Mouse (Mus musculus) limb, embryonic 10.5 days (tissue): ENCODE data around the gene Cyp1a2. TPM values are rescaled to one million over a fixed set of nuclear protein-coding genes. Genes with fewer than 3 reads are reported as not detected.

ENCODE experiments used
- DNase-seq: peaks from one replicate; pipeline ENCODE4 v3.0.0-alpha.2; 2017; ENCODE audit warnings: low spot score
- H3K27ac ChIP-seq: fragments of 300-500 bp; sonication (generic); 2 replicates; pipeline ENCODE4 v1.5.1; 2016; ENCODE audit warnings: mild to moderate bottlenecking
- H3K27me3 ChIP-seq: fragments of 300-500 bp; sonication (generic); 2 replicates; pipeline ENCODE4 v1.6.1; 2016; ENCODE audit warnings: low read depth, mild to moderate bottlenecking; ENCODE audit not compliant: poor library complexity, severe bottlenecking
- H3K36me3 ChIP-seq: fragments of 300-500 bp; sonication (generic); 2 replicates; pipeline ENCODE4 v1.6.1; 2016; ENCODE audit warnings: mild to moderate bottlenecking, moderate library complexity
- H3K4me1 ChIP-seq: fragments of 300-500 bp; sonication (generic); 2 replicates; pipeline ENCODE4 v1.6.1; 2016
- H3K4me3 ChIP-seq: fragments of 300-500 bp; sonication (generic); 2 replicates; pipeline ENCODE4 v1.5.1; 2016; ENCODE audit warnings: mild to moderate bottlenecking, moderate library complexity
- H3K9me3 ChIP-seq: fragments of 300-500 bp; sonication (generic); replicated peaks from 2 replicates; pipeline ENCODE4 v1.6.1; 2016; ENCODE audit warnings: mild to moderate bottlenecking
- WGBS: fragments of 180-500 bp; shearing (Covaris S2); methylation state at CpG from one replicate; pipeline ENCODE4 v1.1.7; 2016; 5-methylcytosine and 5-hydroxymethylcytosine counted together
- polyA plus RNA-seq: library from polyadenylated mRNA; unstranded; fragments of >200 nt; fragmentation: Nextera tagmentation; extraction: Ambion mirVana; gene quantifications from 2 replicates; pipeline ENCODE4 v1.2.1, GENCODE M21; 2016

Gene Cyp1a2
- polyA plus RNA-seq, 1 experiment from 2014 or later = not detected

- peaks cover 33% of the 10 kb centered on the region for H3K4me1 ChIP-seq
- no peak for DNase-seq
- H3K27me3 ChIP-seq = peaks cover 27% of the 10 kb centered on the region
- H3K9me3 ChIP-seq = no peaks in the 10 kb centered on the region
- 41% methylated on average over 3 of the region's 3 CpGs for WGBS
- H3K27ac ChIP-seq = no peak overlapping the region; the same call in 1 of the 2 replicates
- no peaks in the 10 kb centered on the region for H3K36me3 ChIP-seq
- no peak overlapping the region for H3K4me3 ChIP-seq
These were observed 30.6 kb downstream of the Cyp1a2 start for GRCm38 (mm10) chr9:57652855-57653254.

- Histone ChIP-seq H3K27me3 (peaks cover 27% of the 10 kb centered on the region), H3K4me1 (peaks cover 33% of the 10 kb centered on the region)
These were observed 31.2 kb downstream of the Cyp1a2 start for GRCm38 (mm10) chr9:57652351-57652750.

GRCm38 (mm10) chr9:57650786-57651311 lies 32.7 kb downstream of the Cyp1a2 start:
- no peak overlapping the region for H3K4me3 ChIP-seq
- 11% methylated on average over 6 of the region's 6 CpGs for WGBS
- peaks cover 34% of the 10 kb centered on the region for H3K4me1 ChIP-seq

More at GRCm38 (mm10) chr9:57652351-57652750, 31.2 kb downstream of the Cyp1a2 start:
- WGBS = 77% methylated on average over 9 of the region's 9 CpGs
- Histone ChIP-seq H3K27ac (no peak overlapping the region), H3K4me3 (no peak overlapping the region), H3K36me3 (no peaks in the 10 kb centered on the region), H3K9me3 (no peaks in the 10 kb centered on the region)
- DNase-seq = no peak

GRCm38 (mm10) chr9:57650130-57650785 lies 33.2 kb downstream of the Cyp1a2 start:
- H3K4me3 ChIP-seq = no peak overlapping the region
- WGBS = 90% methylated on average over 6 of the region's 6 CpGs

More at GRCm38 (mm10) chr9:57650786-57651311, 32.7 kb downstream of the Cyp1a2 start:
- no peaks in the 10 kb centered on the region for H3K9me3 ChIP-seq
- no peak for DNase-seq
- H3K36me3 ChIP-seq = no peaks in the 10 kb centered on the region
- H3K27ac ChIP-seq = peak overlapping the region; percentile 61
- peaks cover 27% of the 10 kb centered on the region for H3K27me3 ChIP-seq

GRCm38 (mm10) chr9:57647286-57648108 lies 36.0 kb downstream of the Cyp1a2 start:
- DNase-seq = no peak
- WGBS = 73% methylated on average over 4 of the region's 4 CpGs
- Histone ChIP-seq H3K36me3 (peaks cover 11% of the 10 kb centered on the region), H3K4me1 (peaks cover 54% of the 10 kb centered on the region), H3K27ac (no peak overlapping the region), H3K27me3 (no peaks in the 10 kb centered on the region; the same call in 1 of the 2 replicates), H3K4me3 (no peak overlapping the region), H3K9me3 (no peaks in the 10 kb centered on the region)

More at GRCm38 (mm10) chr9:57650130-57650785, 33.2 kb downstream of the Cyp1a2 start:
- H3K27ac ChIP-seq = peak overlapping the region; percentile 61
- no peak for DNase-seq
- no peaks in the 10 kb centered on the region for H3K9me3 ChIP-seq
- H3K4me1 ChIP-seq = peaks cover 38% of the 10 kb centered on the region
- H3K36me3 ChIP-seq = no peaks in the 10 kb centered on the region
- peaks cover 27% of the 10 kb centered on the region for H3K27me3 ChIP-seq

GRCm38 (mm10) chr9:57646551-57647103 lies 36.9 kb downstream of the Cyp1a2 start:
- Histone ChIP-seq H3K9me3 (no peaks in the 10 kb centered on the region), H3K36me3 (peaks cover 19% of the 10 kb centered on the region), H3K4me1 (peaks cover 60% of the 10 kb centered on the region), H3K27me3 (no peaks in the 10 kb centered on the region), H3K4me3 (no peak overlapping the region), H3K27ac (no peak overlapping the region)
- DNase-seq = no peak
- WGBS = 75% methylated on average over 12 of the region's 12 CpGs

GRCm38 (mm10) chr9:57644944-57645893 lies 38.3 kb downstream of the Cyp1a2 start:
- Histone ChIP-seq H3K27me3 (no peaks in the 10 kb centered on the region), H3K9me3 (no peaks in the 10 kb centered on the region), H3K36me3 (peaks cover 31% of the 10 kb centered on the region), H3K27ac (peak overlapping the region; percentile 98), H3K4me1 (peaks cover 60% of the 10 kb centered on the region), H3K4me3 (peak overlapping the region; percentile 79)
- peak; percentile 95 for DNase-seq
- whole genome bisulfite sequencing = under 1% methylated on average over 84 of the region's 85 CpGs

- peaks cover 66% of the 10 kb centered on the region for H3K4me1 ChIP-seq
These were observed 39.0 kb downstream of the Cyp1a2 start for GRCm38 (mm10) chr9:57644442-57644943.

GRCm38 (mm10) chr9:57643856-57644180 lies 39.7 kb downstream of the Cyp1a2 start:
- Histone ChIP-seq H3K4me1 (peaks cover 73% of the 10 kb centered on the region), H3K27ac (peak overlapping the region; percentile 98), H3K27me3 (no peaks in the 10 kb centered on the region), H3K36me3 (peaks cover 31% of the 10 kb centered on the region), H3K9me3 (no peaks in the 10 kb centered on the region), H3K4me3 (peak overlapping the region; percentile 79)
- 68% methylated on average over 7 of the region's 7 CpGs for WGBS
- no peak for DNase-seq

More at GRCm38 (mm10) chr9:57644442-57644943, 39.0 kb downstream of the Cyp1a2 start:
- Histone ChIP-seq H3K27ac (peak overlapping the region; percentile 98), H3K36me3 (peaks cover 31% of the 10 kb centered on the region), H3K4me3 (peak overlapping the region; percentile 79), H3K27me3 (no peaks in the 10 kb centered on the region), H3K9me3 (no peaks in the 10 kb centered on the region)
- under 1% methylated on average over 18 of the region's 18 CpGs for WGBS
- DNase-seq = no peak

GRCm38 (mm10) chr9:57643169-57643855 lies 40.2 kb downstream of the Cyp1a2 start:
- no peak for DNase-seq
- H3K4me1 ChIP-seq = peaks cover 78% of the 10 kb centered on the region
- H3K36me3 ChIP-seq = peaks cover 34% of the 10 kb centered on the region
- WGBS = 83% methylated on average over 9 of the region's 9 CpGs
- H3K9me3 ChIP-seq = no peaks in the 10 kb centered on the region
- peak overlapping the region; percentile 98 for H3K27ac ChIP-seq
- no peaks in the 10 kb centered on the region for H3K27me3 ChIP-seq
- peak overlapping the region; percentile 79 for H3K4me3 ChIP-seq

GRCm38 (mm10) chr9:57641775-57642550 lies 41.5 kb downstream of the Cyp1a2 start:
- Histone ChIP-seq H3K27me3 (no peaks in the 10 kb centered on the region), H3K27ac (no peak overlapping the region), H3K4me3 (no peak overlapping the region), H3K9me3 (no peaks in the 10 kb centered on the region), H3K4me1 (peaks cover 91% of the 10 kb centered on the region), H3K36me3 (peaks cover 40% of the 10 kb centered on the region)
- WGBS = 90% methylated on average over 13 of the region's 13 CpGs
- no peak for DNase-seq
